Mouse (Mus musculus): ENCODE measurements around the gene Exoc5. TPM values are rescaled to one million over a fixed set of nuclear protein-coding genes. Genes with fewer than 3 reads are reported as not detected.

Exoc5 gene
- total RNA-seq, 2 experiments from 2014 or later: 19.1 to 21.4 TPM

DNA sequence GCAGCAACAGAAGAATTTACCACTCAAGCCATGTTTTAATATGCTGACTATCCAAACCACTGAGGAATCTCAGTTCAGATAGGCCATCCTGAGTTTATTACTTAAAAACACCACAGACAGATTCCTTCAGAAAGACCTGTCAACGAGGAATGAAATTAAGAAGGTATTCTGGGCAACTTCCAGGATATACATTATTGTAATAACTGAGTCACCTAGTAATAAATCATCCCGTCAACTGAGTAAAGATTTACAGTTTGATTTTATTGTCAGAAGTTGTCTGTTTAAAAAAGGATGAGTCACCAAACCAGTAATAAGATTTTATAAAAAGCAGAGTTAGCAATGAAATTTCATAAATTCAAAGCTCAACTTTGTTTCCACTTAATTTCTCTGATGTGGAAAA is 2.6 kb downstream of the Exoc5 start:
- DNase-seq: no peak
- Histone ChIP-seq H3K27ac (no peak overlapping the region), H3K4me3 (no peak overlapping the region)
- TF ChIP-seq CTCF (IDR thresholded peaks at IDR 0.05): no peak
- intact Hi-C loops (cut with DNase I): no loop called here

DNA sequence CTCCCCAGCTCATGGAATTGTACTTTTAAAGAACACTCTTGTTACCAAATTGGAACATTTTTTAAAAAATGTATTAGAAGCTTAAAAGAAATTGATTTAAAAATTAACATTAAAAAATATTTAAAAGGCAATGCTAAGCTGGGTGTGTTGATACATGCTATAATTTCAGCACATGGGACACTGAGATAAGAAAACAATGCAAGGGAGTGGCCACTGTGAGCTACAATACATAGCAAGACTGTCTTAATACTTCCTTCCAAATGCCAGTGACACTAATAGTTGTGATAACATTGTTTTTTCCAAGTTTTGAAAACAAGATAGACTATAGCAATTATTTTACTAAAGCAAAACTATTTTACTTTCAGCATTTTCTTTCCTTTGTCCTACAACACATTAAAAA is 17.0 kb downstream of the Exoc5 start:
- Histone ChIP-seq H3K4me3 (no peak overlapping the region), H3K27ac (no peak overlapping the region)
- TF ChIP-seq CTCF (IDR thresholded peaks at IDR 0.05): no peak
- no peak for DNase-seq
- intact Hi-C loops (cut with DNase I): no loop called here

DNA sequence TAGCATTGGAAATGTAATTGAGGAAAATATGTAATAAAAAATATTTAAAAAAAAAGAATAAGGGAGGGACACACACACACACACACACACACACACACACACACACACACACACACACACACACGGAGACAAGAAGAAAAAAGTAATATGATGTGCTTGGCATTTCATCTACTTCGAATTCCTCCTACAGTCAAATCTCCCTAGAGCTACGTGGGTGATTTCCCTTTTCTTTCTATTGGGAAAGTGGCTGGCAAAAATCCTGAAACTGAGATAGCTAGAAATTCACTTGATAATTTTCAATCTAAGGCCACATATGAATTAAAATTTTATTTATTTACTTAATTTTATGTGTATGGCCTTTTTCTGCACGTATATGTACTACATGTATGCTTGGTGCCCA is 20.8 kb downstream of the Exoc5 start:
- intact Hi-C loops (cut with DNase I): no loop called here
- TF ChIP-seq CTCF (IDR thresholded peaks at IDR 0.05): no peak
- no peak overlapping the region for H3K4me3 ChIP-seq
- no peak for DNase-seq
- H3K27ac ChIP-seq: no peak overlapping the region

GRCm38 (mm10) chr14:49028991-49029390 is 37.5 kb downstream of the Exoc5 start:
- TF ChIP-seq CTCF (IDR thresholded peaks at IDR 0.05): no peak
- DNase-seq: no peak
- Histone ChIP-seq H3K27ac (no peak overlapping the region), H3K4me3 (no peak overlapping the region)
- intact Hi-C loops (cut with DNase I): no loop called here

GRCm38 (mm10) chr14:49027779-49028368 is 38.6 kb downstream of the Exoc5 start:
- intact Hi-C loops (cut with DNase I): no loop called here

GRCm38 (mm10) chr14:49027040-49027778 is 39.2 kb downstream of the Exoc5 start:
- Histone ChIP-seq H3K27ac (no peak overlapping the region), H3K4me3 (no peak overlapping the region)
- no peak for TF ChIP-seq CTCF (IDR thresholded peaks at IDR 0.05)
- DNase-seq: no peak
- intact Hi-C loops (cut with DNase I): no loop called here

More at GRCm38 (mm10) chr14:49027779-49028368, 38.6 kb downstream of the Exoc5 start:
- TF ChIP-seq CTCF (IDR thresholded peaks at IDR 0.05): peak; percentile 35; the same call in 1 of the 2 replicates
- no peak overlapping the region for H3K27ac ChIP-seq
- DNase-seq: no peak
- no peak overlapping the region for H3K4me3 ChIP-seq

GRCm38 (mm10) chr14:49019765-49020164 is 46.7 kb downstream of the Exoc5 start:
- Histone ChIP-seq H3K27ac (no peak overlapping the region), H3K4me3 (no peak overlapping the region)
- TF ChIP-seq CTCF (IDR thresholded peaks at IDR 0.05): no peak
- DNase-seq: no peak
- intact Hi-C loops (cut with DNase I): no loop called here

DNA sequence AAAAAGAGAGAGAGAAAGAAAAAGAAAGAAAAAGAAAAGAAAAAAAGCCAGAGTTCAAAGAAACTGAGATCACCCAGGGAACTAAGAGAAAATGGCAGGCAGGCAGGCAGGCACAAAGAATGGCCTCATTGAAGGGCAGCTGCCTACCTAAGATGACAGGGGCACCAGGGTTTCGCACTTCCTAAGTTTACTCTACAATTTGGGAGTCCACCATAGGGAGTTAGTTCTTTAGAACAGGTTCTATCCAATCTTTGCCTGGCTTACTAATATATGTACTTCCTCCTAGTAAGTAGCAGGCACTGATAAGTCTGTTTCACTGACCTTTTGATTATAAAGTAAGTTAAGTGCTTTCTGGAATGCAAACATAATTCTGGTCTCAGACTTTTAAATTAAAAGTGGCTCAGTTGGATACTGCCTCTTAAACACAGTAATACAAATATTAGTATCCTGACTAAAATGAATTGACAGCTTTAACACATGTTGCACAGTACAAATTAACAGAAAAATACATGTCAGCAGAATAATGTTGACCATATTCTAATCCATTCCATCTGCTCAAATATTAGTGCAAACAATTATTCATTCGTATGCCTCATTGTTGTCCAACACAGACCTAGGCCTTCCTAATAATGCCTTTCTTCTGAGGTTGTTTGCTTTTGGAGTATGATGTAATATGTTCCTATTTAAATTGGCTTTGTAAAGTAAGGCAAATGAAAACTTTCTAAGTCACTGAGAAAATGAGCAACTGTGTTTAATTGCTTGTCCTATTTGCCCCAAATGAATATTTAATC is 57.9 kb downstream of the Exoc5 start:
- no peak for TF ChIP-seq CTCF (IDR thresholded peaks at IDR 0.05)
- DNase-seq: no peak
- Histone ChIP-seq H3K4me3 (no peak overlapping the region), H3K27ac (no peak overlapping the region)
- intact Hi-C loops (cut with DNase I): no loop called here

GRCm38 (mm10) chr14:49007979-49008378 is 58.5 kb downstream of the Exoc5 start:
- no peak for DNase-seq
- TF ChIP-seq CTCF (IDR thresholded peaks at IDR 0.05): peak; percentile 44
- intact Hi-C loops (cut with DNase I): no loop called here
- no peak overlapping the region for H3K27ac ChIP-seq
- H3K4me3 ChIP-seq: no peak overlapping the region

- DNase-seq: no peak
- Histone ChIP-seq H3K4me3 (no peak overlapping the region), H3K27ac (no peak overlapping the region)
- no peak for TF ChIP-seq CTCF (IDR thresholded peaks at IDR 0.05)
- intact Hi-C loops (cut with DNase I): no loop called here
Observed at GRCm38 (mm10) chr14:49001655-49002054, 64.8 kb downstream of the Exoc5 start.

DNA sequence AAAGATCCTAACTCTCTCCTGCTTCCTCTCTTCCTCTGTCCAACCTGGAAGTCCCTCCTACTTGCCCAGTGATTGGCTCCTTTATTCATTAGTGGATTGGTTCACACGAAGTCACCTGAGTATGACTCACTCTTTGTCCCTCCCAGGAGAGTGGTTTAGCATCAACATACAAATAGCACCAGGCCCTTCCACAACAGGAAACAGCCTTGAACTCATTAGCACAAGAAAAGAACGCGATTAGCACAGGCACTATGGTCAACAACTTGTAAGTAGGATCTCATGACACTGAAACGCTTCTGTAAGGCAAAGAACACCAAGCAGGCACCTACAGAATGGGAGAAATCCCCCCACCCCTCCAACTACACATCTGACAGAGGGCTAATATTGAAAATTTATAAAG is 67.7 kb downstream of the Exoc5 start:
- intact Hi-C loops (cut with DNase I): no loop called here
- no peak for TF ChIP-seq CTCF (IDR thresholded peaks at IDR 0.05)

DNA sequence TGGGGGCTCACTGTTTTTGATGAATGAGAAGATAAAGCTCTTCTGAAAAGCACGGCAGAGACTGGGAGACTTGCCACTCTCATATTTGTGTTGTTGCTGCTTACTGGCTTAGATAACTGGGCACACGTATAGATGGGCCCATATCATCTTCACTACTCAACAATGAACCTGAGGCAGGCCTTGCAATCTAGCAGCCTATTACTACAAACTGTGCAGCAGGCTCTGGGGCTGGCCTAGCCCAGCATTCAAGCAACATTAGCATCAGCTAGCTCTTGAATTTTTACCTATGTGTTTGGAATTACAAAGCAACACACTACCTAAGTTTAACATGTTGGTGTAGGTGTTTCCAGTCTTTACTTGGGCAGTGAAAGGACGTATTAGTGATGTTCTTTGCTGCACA is 72.6 kb downstream of the Exoc5 start:
- intact Hi-C loops (cut with DNase I): no loop called here
- no peak for TF ChIP-seq CTCF (IDR thresholded peaks at IDR 0.05)
- H3K4me3 ChIP-seq: no peak overlapping the region
- no peak overlapping the region for H3K27ac ChIP-seq
- DNase-seq: no peak

More for the DNA sequence above, 67.7 kb downstream of the Exoc5 start:
- H3K4me3 ChIP-seq: no peak overlapping the region
- no peak overlapping the region for H3K27ac ChIP-seq
- no peak for DNase-seq

DNA sequence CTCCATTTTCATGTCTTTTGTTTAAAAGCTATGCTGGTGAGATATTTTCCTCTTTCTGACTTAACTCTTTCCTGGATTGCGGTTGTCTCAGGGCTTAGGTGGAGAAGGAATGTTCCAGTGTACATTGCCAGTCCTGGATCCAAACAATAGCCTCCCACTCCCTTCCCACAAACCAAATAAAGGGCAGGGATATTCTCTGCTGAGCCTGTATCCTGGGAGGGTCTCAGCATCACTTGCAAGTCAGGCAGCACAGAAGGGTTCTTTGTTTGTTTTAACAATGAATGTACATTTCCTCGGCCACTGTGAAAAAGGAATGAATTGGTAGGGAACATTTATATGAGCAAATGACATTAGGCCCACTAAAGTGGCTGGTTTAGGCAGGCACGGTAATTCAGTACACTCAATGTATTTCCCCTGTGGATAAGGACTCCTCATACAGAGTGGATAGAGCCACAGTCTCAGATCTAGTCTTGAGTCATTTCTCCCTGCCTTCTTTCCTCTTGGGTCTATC is 74.3 kb downstream of the Exoc5 start:
- no peak for TF ChIP-seq CTCF (IDR thresholded peaks at IDR 0.05)
- intact Hi-C loops (cut with DNase I): no loop called here
- no peak overlapping the region for H3K4me3 ChIP-seq
- H3K27ac ChIP-seq: no peak overlapping the region
- no peak for DNase-seq
